Mouse (Mus musculus): Measurements from ENCODE around the gene Ccdc88c.
A peak's percentile ranks its signal among the peaks of the same experiment; 100 is the strongest.
"Not testable (repeated sequence)": the region's sequence is repeated elsewhere in the genome, so short reads cannot be mapped to it uniquely, and the experiment has no call there.

The Ccdc88c gene

DNA sequence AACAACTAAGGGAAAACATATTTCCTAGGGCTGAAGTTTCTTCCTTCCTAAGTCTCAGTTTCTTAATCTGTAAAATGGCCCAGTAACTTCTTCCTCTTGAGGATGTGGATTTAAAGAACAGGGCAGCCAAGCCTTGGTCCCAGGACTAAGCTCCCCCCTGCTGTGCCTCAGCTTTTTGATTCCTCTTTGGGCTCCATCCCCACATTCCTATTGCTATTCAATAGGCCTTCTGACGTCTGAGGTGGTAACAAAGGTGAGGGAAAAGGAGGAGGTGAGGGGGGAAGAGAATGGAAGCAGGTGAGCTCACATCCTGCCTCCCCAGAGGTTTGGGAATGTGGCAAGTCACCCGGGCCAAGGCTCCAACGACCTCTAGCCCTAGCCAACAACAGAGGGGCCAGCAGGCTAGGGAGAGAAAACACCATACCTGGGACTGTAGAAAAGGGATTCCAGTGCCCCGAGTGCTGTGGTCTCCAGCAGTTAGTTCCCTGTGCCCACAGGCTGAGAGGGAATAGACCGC lies 12.4 kb downstream of the Ccdc88c start:
- no peak for DNase-seq (ENCODE audit: low spot score)

DNA sequence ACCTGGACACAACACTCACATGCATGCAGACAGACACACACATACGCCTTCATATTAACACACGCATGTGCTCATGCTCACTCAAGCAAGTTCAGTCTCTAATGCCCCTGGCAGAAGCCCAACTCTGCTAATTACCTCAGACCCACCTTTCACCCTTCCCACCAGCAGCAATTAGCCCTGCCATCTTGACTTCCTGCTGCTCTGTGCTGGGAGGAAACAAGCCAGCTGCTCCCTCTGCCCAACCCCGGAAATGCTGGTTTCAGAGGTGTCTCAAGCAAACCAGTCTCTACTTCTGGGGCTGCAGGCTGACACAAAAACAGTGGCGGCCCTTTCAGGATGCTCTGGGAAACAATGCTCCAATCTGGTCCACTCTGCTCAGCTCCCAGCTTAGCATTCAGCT lies 12.9 kb downstream of the Ccdc88c start:
- peak; percentile 38 for DNase-seq (ENCODE audit: low spot score)

DNA sequence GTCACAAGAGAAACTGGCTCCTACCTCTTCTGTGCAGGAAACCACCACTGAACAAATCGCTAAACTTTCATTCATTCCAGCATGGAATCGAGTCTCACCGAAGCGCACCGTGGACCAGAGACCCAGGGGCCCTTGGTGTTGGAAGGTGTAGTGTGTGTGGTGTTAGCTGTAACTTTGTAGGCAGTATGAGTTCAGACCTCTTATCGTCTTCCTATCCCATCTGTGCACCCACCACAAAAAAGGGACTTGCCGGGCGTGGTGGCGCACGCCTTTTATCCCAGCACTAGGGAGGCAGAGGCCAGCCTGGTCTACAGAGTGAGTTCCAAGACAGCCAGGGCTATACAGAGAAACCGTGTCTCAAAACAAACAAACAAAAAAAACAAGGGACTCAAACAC lies 13.7 kb downstream of the Ccdc88c start:
- no peak for DNase-seq (ENCODE audit: low spot score)

DNA sequence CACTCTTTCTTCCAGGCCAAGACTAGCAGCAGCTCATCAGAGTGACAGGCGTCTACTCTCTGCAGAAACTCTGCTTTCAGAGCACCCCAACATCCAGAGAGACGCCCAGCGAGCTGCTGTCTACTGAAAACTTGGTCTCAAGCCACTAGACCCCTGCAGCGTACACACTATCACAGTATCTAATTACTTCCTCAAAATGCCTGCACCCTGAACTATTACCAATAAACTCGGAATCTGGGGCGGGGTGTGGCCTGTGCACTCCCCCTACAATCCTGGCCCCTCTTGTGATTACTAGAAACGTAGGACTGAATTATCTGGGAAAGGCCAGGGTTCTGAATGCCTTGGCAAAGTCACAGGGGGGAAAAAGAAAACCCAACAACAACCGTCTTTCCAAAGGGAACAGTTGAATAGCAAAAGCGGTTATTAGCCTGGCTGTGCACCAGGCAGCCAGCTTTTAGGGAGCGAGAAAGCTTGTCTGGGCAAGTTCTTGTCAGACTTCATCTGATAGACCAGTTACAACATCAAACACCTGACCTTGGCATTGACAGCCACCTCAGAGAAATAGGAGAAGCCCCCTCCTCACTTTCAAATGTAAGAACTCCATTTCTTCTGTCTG lies 14.2 kb downstream of the Ccdc88c start:
- DNase-seq (ENCODE audit: low spot score): no peak

DNA sequence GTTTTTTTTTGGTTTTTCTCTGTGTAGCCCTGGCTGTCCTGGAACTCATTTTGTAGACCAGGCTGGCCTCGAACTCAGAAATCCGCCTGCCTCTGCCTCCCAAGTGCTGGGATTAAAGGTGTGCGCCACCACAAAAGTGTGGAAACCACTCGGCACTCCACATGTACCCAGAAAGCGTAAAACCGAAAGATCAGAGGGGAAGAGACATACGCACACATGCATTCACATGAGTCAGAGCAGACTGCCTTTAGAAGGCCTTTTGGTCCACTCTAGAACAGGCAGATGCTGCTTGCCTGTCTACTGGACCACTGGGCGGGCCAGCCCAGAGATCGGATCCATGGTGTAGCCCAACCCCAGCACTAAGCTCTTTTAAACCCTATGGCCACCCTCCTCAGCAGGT lies 15.2 kb downstream of the Ccdc88c start:
- not testable (repeated sequence) for DNase-seq (ENCODE audit: low spot score)

DNA sequence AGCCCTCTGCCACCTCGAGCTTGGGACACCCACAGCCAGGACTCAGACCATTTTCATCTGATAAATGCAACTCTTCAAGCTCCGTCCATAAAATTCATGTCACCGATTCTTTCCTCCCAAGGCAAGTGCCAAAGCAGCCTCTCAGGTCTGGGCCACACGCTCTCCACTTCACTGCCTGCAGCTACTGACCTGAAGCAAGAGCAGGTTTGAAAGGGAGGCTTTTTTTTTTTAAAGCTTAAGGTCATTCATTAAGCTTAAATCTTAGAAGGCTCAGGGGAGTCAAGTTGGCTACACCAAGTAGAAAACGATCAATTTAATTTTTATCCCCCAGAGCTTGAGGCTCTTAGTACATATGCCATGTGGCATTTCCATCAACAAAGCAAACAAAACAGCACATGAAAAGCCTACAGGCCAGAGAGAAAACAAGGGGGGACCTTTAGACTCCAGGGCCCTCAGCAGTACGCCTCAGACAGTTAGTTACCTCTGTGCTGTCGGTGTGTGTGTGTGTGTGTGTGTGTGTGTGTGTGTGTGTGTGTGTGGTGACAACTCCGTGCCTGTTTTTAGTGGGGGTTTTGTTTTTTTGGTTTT lies 15.7 kb downstream of the Ccdc88c start:
- DNase-seq (ENCODE audit: low spot score): no peak

DNA sequence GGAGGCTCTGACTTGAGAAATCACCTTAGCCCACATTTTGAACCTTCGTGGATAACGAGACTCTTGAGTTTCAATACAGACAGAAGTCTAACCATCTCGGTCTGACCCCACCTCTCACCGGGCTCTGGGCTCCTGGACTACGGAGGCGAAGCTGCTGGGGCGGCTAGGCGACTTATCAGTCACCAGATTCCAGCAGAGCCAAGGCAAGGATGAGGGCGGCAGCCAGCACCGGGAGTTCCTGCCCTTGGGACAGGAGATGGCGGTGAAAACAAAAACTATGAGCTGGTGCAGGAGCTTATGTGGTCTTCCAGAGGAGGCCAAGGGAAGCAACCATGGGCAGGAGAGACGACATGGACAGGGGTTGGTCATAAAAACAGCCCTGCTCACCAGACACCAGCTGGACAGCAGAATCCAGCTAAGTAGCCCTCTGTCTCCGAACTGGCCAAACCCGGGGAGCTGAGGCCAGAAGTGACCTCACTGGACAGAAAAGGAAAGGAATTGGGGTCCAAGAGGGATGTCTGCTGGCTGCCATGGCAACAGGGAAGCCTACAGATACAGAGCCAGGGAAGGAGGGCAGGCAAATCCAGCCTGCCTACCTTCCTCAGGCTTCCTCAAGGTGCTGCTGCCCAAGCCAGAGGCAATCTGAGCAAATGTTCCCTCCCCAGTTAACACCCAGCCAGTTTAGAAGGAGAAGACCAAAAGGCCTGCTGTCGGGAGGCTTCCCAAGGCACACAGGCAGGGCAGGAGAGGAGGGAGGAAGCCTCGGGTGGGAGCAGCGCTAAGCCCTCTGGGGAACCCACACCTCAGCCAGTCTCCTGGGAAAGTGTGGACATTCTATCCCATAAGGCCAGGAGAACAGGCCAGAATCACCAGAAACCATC lies 16.4 kb downstream of the Ccdc88c start:
- no peak for DNase-seq (ENCODE audit: low spot score)

DNA sequence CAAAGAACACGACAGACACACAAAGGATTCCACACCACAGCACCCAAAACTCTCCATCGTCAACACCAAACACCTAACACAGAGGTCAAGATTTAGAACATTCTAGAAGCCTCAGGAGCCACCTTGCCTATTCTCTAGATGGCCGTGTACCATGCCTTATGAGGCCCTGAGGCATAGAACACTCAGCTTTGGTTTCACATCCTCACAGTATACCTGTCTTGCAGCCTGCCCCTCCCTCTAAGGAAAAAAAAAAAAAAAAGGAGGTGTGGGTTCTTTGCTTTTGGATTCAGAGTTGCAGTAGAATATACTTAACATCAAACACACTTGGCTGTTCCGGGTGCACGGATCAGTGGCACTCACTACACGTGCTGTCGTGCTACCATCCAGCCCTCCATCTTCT lies 17.8 kb downstream of the Ccdc88c start:
- DNase-seq (ENCODE audit: low spot score): no peak

DNA sequence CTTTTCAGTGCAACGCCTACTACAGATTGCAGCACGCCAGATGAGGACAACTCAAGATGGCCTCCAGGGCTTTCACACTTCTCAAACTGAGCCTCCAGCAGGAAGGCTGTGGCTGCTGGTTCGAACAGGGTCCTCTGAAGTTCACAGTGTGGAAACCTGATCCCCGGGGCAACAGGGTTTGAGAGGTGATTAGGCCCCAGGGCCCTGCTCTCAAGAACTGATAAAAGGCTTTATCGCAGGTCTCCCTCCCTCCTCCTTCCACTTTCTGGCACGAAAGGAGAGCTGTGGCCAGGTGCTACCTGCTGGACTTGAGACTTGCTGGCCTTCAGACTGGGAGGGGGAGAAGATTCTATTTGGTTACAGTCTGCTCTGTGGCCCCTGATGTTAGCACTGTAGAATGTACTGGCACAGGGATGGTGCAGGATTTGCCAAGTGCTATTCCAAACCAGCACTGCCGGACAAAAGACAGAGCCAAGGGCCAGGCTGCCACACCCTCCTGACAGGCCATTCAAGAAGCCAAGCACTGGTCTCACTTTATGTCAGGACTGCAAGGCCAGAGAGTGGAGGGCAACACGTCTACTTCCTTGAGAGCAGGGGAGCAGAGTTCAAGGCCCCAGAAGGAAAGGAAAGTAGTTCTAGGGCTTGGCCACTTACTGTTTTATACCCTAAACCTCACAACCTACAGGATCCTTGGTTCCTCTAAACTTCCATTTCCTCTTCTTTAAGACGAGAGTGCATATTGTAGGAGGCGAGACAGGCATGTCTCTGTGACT lies 18.5 kb downstream of the Ccdc88c start:
- no peak for DNase-seq (ENCODE audit: low spot score)

DNA sequence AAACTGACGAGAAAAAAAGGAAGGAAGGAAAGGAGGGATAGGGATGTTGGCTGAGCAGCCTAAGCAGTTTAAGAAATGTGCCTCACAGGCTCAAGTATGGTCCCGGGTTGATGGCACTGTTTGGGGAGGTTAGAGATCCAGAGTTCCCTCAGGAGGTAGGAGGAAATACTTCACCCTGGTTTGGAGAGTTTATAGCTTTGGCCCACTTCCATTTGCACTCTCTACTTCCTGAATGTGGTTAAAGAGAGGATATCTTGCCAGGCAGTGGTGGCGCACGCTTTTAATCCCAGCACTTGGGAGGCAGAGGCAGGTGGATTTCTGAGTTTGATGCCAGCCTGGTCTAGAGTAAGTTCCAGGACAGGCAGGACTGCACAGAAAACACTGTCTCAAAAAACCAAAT lies 19.6 kb downstream of the Ccdc88c start:
- no peak for DNase-seq (ENCODE audit: low spot score)

DNA sequence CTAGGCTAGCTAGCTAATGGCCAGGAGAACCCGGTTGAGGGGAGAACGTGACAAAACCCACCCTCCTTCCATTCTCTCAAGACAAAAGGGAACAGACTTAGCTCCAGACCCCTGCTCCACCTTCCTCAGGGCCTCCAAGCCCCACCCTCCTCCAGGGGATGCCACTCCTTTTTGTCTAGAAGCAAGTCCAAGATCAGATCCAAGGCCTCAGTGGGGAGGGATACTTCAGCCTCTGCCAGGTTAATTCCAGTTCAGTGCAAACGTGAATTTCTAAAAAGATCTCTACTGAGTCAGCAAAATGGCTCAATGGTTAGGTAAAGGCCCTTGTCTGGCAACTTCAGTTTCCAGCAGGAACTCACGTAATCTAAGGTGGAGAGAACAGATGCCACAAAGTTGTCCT lies 20.2 kb downstream of the Ccdc88c start:
- no peak for DNase-seq (ENCODE audit: low spot score)

DNA sequence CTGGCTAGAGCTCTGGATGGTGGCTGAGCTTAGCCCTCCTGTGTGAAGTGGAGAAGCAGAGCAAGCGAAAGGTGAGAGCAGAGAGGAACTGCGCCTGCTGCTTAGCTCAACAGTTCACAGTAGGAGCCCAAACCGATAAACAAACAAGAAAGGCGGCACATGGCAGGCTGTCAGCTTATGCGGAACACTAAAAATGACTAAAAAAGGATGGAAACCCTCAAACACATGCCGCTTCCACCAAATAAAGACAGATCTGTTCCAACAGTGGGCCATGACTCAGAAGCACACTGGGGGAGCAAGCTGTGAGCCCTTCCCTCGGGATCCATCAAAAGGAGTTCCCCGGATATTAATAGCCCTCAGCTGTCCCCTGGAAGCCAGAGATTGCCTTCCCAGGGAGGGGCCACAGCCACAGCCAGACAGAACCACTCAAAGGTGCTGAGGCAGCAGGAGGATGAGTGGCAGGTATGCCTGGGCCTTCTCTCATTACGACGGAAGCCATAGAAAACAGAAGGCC lies 20.8 kb downstream of the Ccdc88c start:
- no peak for DNase-seq (ENCODE audit: low spot score)

DNA sequence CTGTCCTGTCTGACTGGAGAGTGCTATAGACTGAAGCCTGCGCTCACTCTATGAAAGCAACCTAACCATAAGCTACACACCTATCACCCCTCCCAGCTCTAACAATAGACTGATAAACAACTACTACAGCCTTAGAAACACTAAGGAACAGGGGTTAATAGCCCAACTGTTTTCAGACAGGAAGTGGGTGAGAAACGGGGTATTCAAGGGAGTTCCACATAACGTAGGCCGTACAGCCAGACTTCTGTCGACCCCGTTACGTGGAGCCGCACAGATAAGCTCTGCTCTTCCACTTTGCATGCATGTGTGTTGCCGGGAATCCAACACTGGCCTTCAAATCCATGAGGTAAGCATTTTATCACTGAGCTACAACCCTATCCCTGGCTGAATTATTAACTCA lies 21.4 kb downstream of the Ccdc88c start:
- DNase-seq (ENCODE audit: low spot score): no peak

DNA sequence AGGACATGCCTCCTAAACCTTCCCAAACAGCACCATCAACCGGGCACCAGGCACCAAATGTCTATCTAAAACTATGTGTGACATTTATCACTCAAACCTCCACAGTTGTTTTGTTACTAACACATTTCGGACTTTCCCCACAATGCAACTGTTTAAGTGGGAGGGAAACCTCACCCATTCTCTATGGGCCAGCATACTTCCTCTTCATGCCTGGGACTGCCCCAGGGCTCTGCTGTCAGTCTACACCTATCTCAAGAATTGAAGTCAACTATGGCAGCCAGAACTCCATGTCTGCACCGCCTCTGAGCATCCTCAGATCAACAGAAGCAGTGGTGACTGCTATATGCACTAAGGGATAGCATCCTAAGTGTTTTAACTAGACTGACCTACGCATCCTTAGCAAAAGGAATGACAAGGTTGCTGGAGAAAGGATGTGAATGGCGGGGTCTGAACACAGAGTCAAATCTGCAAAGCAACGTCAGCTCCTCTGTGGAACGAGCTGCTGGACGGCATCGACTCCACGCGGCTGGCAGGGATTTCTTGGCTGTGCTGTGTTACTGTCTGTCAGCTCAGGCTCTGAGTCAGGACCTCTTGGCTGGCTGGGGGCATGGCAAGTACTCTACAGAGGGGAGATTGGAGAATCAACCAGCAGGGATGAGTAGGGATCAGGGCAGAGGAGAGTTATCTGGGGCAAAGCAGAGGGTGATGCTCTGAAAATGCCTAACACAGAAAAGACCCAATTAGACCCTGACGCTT lies 23.0 kb downstream of the Ccdc88c start:
- DNase-seq (ENCODE audit: low spot score): no peak

DNA sequence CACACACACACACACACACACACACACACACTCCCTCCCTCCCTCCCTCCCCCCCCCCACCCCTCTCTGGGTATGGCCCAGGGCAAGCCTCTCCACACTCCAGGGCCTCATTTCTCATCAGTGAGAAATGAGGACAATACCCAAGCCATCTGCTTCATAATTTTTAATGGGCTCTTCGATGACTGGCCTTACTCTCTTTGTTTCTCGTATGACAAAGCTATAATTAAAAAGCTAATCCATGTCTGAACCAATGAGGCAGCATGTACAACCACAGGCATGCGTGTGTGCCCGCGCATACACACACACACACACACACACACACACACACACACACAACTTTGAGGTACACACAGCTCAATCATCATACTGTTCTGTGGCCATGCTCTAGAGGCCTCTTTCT lies 23.9 kb downstream of the Ccdc88c start:
- no peak for DNase-seq (ENCODE audit: low spot score)

DNA sequence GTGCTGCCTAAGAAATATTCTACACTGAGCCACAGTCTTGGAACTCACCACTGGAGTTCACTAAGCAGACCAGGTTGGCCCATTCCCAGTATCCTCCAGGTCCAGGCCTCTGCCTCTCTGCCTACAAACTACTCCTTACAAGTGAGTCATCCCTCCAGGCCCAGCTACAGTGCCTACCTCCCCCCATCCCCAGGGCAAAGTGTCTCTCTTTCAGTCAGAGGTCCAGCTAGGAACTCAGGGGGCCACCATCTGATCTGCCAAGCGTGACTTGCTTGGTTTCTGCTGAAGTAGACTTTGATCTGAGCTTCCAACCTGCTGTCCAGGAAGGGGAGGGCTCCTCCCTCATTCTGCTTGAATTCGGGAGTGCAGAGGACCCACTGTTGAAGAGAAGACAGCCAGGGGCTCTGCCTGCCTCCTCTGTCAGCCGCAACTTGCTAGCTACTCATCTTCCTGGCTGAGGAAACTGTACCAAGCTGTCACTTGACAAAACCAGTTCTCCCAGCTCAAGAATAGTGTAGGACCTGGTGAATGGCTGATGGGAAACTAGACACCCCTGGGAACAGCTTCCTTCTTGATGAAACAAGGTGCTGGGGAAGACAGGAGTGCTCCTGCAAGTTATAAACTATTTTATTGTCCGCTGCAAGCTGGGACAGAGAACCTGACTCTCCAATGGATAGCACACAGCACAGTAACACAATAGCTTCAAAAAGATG lies 25.9 kb downstream of the Ccdc88c start:
- DNase-seq (ENCODE audit: low spot score): no peak

DNA sequence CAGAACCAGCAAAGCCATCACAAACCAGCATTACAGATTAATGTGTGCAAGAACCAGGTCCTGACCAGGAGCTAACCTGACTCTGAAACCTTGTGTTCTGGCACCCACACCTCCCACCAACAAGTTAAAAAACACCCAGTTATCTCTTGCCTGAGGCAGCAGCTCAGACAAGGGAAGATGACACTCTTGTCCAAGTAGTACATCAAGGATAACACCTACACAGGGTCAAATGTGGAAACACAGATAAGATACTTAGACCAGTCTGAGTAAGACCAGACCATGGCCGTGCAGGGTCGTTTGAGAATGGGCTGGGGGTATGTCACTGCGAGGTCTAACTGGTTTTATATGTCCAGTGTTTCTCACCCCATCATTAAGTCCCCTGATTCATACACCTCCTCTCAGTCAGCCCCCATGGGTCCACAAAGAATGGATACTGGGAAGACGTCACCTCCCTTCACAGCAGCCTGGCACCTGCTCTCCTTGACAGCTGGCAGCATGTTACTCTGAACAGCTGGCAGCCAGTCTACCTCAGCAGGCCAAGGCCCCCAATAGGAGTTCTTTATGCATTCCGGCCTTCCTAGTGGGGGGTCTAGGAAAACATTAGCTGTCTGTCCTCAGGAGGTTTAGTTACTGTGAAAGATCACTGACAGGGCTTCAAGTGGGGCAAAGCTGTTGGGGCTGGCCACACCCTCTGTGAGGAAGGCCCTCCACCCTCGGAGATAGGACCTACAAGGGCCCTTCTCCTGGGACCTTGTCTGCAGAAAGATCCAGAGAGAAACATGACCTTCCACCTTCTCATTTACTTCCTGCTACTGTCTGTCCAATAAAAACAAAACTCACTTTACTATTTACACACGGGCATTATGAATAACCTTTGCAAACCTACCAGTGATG lies 29.5 kb downstream of the Ccdc88c start:
- no peak for DNase-seq (ENCODE audit: low spot score)

DNA sequence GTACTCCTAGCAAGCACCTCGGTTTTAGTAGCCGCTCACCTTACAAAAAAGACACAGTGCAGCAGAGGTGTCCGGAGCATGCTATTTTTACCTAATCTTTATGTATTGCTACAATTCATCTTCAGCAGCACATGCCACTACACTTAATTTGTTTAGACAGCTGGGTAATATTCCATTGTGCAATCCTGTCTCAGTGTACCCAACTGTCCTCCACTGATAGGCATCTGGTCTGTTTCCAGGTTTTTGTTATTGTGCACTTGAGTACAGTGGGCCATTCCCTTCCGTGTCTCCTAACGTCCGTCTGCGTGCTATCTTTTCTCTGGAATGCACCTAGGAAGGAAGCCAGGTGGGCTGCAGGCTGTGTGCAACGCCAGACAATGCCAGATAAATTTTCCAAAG lies 30.3 kb downstream of the Ccdc88c start:
- DNase-seq (ENCODE audit: low spot score): no peak

DNA sequence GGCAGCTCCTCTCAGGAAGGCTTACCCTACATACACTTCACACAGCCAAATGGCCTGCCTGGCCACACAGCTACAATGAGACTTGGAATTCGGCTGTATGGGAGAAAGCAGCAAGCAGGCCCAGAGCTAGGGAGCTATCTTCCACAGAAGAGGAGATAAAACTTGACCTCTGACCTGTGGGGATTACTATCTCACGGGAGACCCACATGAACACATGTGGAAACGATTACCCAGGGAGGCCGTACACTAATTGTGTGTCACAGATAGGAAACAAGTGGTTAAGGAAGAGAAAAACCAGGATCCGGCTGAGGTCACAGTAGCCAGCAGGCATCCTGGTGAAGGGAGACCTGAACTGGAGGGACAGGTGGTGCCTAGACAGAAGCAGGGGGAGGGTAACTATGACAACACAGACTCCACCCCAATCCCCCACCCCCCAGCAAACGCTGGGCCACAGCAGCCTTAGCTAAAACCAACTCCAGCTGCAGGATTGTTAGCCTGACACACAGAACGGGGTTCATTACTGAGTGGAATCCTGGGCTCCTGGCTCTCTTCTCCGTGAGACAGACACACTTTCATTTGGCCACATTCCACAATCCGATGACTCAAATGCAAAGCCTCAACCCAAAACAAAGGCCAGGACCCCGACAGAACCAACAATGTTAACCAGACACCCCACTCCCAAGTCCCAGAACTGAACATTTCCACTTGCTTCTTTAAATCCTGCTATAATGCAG lies 30.9 kb downstream of the Ccdc88c start:
- DNase-seq (ENCODE audit: low spot score): peak; percentile 79
